Mouse (Mus musculus) embryonic fibroblast, embryonic 13.5 days (primary cell): ENCODE results near the gene Fadd.

ENCODE experiments used
- CTCF ChIP-seq: IDR thresholded peaks from 2 replicates; pipeline ENCODE4 v1.5.1; 2011; ENCODE audit warnings: mild to moderate bottlenecking, control low read depth, low read length, moderate library complexity, borderline replicate concordance; ENCODE audit not compliant: insufficient read depth
- POLR2A ChIP-seq: IDR thresholded peaks from 2 replicates; pipeline ENCODE4 v1.6.1; 2011; ENCODE audit warnings: low read depth, mild to moderate bottlenecking, control low read depth, low read length, moderate library complexity

- TF ChIP-seq CTCF (no peak), POLR2A (no peak)
These were observed 22.0 kb upstream of the Fadd start for GRCm38 (mm10) chr7:144604291-144604690.
